Mouse (Mus musculus): ENCODE results near the gene Chmp1a.
"Not testable (repeated sequence)": the region's sequence is repeated elsewhere in the genome, so short reads cannot be mapped to it uniquely, and the experiment has no call there.

The Chmp1a gene

GRCm38 (mm10) chr8:123231742-123232141 lies 19.2 kb upstream of the Chmp1a start:
- DNase-seq: no peak

- DNase-seq: not testable (repeated sequence)
These were observed 17.8 kb upstream of the Chmp1a start for GRCm38 (mm10) chr8:123230326-123230725.

GRCm38 (mm10) chr8:123228416-123228815 lies 15.9 kb upstream of the Chmp1a start:
- DNase-seq: no peak

GRCm38 (mm10) chr8:123224278-123225266 lies 12.0 kb upstream of the Chmp1a start, which contains the start of gene Cdk10:
Cdk10 (plus strand) TSS chr8:123224842.
- peak; percentile 99 for DNase-seq

- DNase-seq: no peak
These were observed 8.4 kb upstream of the Chmp1a start for GRCm38 (mm10) chr8:123220917-123221316.

- peak; percentile 98 for DNase-seq
These were observed 2.9 kb upstream of the Chmp1a start for GRCm38 (mm10) chr8:123215430-123215829.

- DNase-seq: peak; percentile 95
These were observed 682 bp upstream of the Chmp1a start for GRCm38 (mm10) chr8:123213118-123213772.

GRCm38 (mm10) chr8:123211876-123212275 lies 687 bp downstream of the Chmp1a start:
- no peak for DNase-seq

GRCm38 (mm10) chr8:123203571-123203970 lies 9.0 kb downstream of the Chmp1a start:
- no peak for DNase-seq

- DNase-seq: no peak
These were observed 10.3 kb downstream of the Chmp1a start for GRCm38 (mm10) chr8:123202288-123202687.

GRCm38 (mm10) chr8:123199864-123200263 lies 12.7 kb downstream of the Chmp1a start:
- no peak for DNase-seq

- not testable (repeated sequence) for DNase-seq
These were observed 15.5 kb downstream of the Chmp1a start for GRCm38 (mm10) chr8:123197016-123197415.

GRCm38 (mm10) chr8:123193771-123194170 lies 18.8 kb downstream of the Chmp1a start:
- no peak for DNase-seq

GRCm38 (mm10) chr8:123191908-123192307 lies 20.7 kb downstream of the Chmp1a start:
- no peak for DNase-seq

GRCm38 (mm10) chr8:123190678-123191077 lies 21.9 kb downstream of the Chmp1a start:
- DNase-seq: peak; percentile 97

- DNase-seq: no peak
These were observed 23.7 kb downstream of the Chmp1a start for GRCm38 (mm10) chr8:123188841-123189240.

- no peak for DNase-seq
These were observed 24.6 kb downstream of the Chmp1a start for GRCm38 (mm10) chr8:123188006-123188405.

- DNase-seq: peak; percentile 99
These were observed 26.8 kb downstream of the Chmp1a start, which contains the start of gene Dpep1 for GRCm38 (mm10) chr8:123185566-123186409. Dpep1 (plus strand) TSS chr8:123186242.

GRCm38 (mm10) chr8:123181391-123181790 lies 31.2 kb downstream of the Chmp1a start:
- DNase-seq: peak; percentile 98

GRCm38 (mm10) chr8:123157888-123158465 lies 54.6 kb downstream of the Chmp1a start, which contains the start of gene Sult5a1:
Sult5a1 (minus strand) TSS chr8:123158315.
- DNase-seq: peak; percentile 87

GRCm38 (mm10) chr8:123156070-123156773 lies 56.3 kb downstream of the Chmp1a start:
- no peak for DNase-seq

All from heart, adult 11 months (tissue).